Mouse (Mus musculus): ENCODE measurements around the gene Gm44503. TPM values are rescaled to one million over a fixed set of nuclear protein-coding genes. Genes with fewer than 3 reads are reported as not detected.

Gene Gm44503
- polyA plus RNA-seq, 1 experiment from 2014 or later: not detected

Small RNAs within 50 kb of the gene (microRNA-seq; reads per million reads assigned to microRNA genes)
- not detected for gene Gm27353

Other genes with a start within 250 kb of the Gm44503 start
- 9.5 and 15.1 TPM in 2 replicates for gene Prtg, start 152.0 kb upstream of the Gm44503 start, polyA plus RNA-seq (2016; fragmentation: Nextera tagmentation; extraction: Ambion mirVana)
- gene Pygo1, start 33.2 kb upstream of the Gm44503 start, polyA plus RNA-seq (2016; fragmentation: Nextera tagmentation; extraction: Ambion mirVana): 6.5 and 7.3 TPM in 2 replicates
- gene Dyx1c1, start 67 bp upstream of the Gm44503 start, polyA plus RNA-seq (2016; fragmentation: Nextera tagmentation; extraction: Ambion mirVana): 1.7 and 2.0 TPM in 2 replicates
- gene Ccpg1os, start 26.5 kb downstream of the Gm44503 start, polyA plus RNA-seq (2016; fragmentation: Nextera tagmentation; extraction: Ambion mirVana): 15.1 and 16.1 TPM in 2 replicates
- gene Ccpg1, start 26.6 kb downstream of the Gm44503 start, polyA plus RNA-seq (2016; fragmentation: Nextera tagmentation; extraction: Ambion mirVana): 14.1 and 17.1 TPM in 2 replicates
- 15.0 and 17.4 TPM in 2 replicates for gene Pigb, start 81.5 kb downstream of the Gm44503 start, polyA plus RNA-seq (2016; fragmentation: Nextera tagmentation; extraction: Ambion mirVana)
- gene Rab27a, start 86.0 kb downstream of the Gm44503 start, polyA plus RNA-seq (2016; fragmentation: Nextera tagmentation; extraction: Ambion mirVana): 3.0 and 5.3 TPM in 2 replicates
- gene Khdc3, start 143.0 kb downstream of the Gm44503 start, polyA plus RNA-seq (2016; fragmentation: Nextera tagmentation; extraction: Ambion mirVana): 0.26 TPM in 1 of 2 replicates, not detected in the other
- gene Gm20509, start 143.6 kb downstream of the Gm44503 start, polyA plus RNA-seq (2016; fragmentation: Nextera tagmentation; extraction: Ambion mirVana): not detected in 2 replicates
- 162 and 164 TPM in 2 replicates for gene Rsl24d1, start 154.6 kb downstream of the Gm44503 start, polyA plus RNA-seq (2016; fragmentation: Nextera tagmentation; extraction: Ambion mirVana)